In genomic region chr7:117470243-117470802, GRCm38 (mm10) we compare ENCODE assay signal across 8 mouse cellular contexts.
DNase-seq lines count a peak whose midpoint lies in the region; TF ChIP-seq lines count a peak whose summit lies in the region.

No protein-coding gene starts in this region.

- TF ChIP-seq CTCF in thymus, adult 2 months (IDR thresholded peaks at IDR 0.05; ENCODE audit: borderline replicate concordance, control insufficient read depth, extremely low read depth, insufficient read depth, low read length, poor library complexity): no peak

- no peaks in the 10 kb centered on the region for H3K36me3 ChIP-seq in splenic B cell, adult 2 months (ENCODE audit: control insufficient read depth, insufficient read depth, low read length, poor library complexity, severe bottlenecking)
- H3K36me3 ChIP-seq in thymus, adult 2 months (ENCODE audit: control insufficient read depth, insufficient read depth, low read length): no peaks in the 10 kb centered on the region

- no peak overlapping the region for H3K27ac ChIP-seq in thymus, adult 2 months (ENCODE audit: control insufficient read depth, insufficient read depth, low read length)

- peak; percentile 22 for DNase-seq in adrenal gland, adult 2 months
- no peak for DNase-seq in adrenal gland, postnatal 14 days
- peak; percentile 32 to 38 for DNase-seq in spleen, adult 18-20 months
- DNase-seq in spleen, postnatal 14 days (ENCODE audit: low spot score in 2 of 2): no peak
- peak; percentile 45 to 56 for DNase-seq in heart, postnatal 36 days
- peak; percentile 79 for DNase-seq in splenic B cell, adult 2 months (ENCODE audit: low read depth, low spot score)
- no peak for DNase-seq in thymus, adult 2 months
- DNase-seq in layer of hippocampus, postnatal 10 days (ENCODE audit: low spot score in 2 of 2): no peak

- peaks cover 15% of the 10 kb centered on the region for H3K4me1 ChIP-seq in thymus, adult 2 months (replicated peaks; ENCODE audit: control insufficient read depth, insufficient read depth, low read length)

- TF ChIP-seq POLR2A in thymus, adult 2 months (IDR thresholded peaks at IDR 0.05; ENCODE audit: control insufficient read depth, extremely low read depth, insufficient read depth, low read length, poor library complexity): no peak

- no peak overlapping the region for H3K4me3 ChIP-seq in thymus, adult 2 months (ENCODE audit: control insufficient read depth, insufficient read depth, low read length)

- H3K27me3 ChIP-seq in splenic B cell, adult 2 months (ENCODE audit: control insufficient read depth, insufficient read depth, low read length, poor library complexity, severe bottlenecking): no peaks in the 10 kb centered on the region
- H3K27me3 ChIP-seq in thymus, adult 2 months (ENCODE audit: control insufficient read depth, insufficient read depth, low read length): no peaks in the 10 kb centered on the region

- WGBS in thymus, adult 2 months: 82% methylated on average over 3 of the region's 3 CpGs

- intact Hi-C loops in heart, postnatal 36 days (cut with DNase I): no loop called here

Comparison
In these comparisons a context has a peak if more than half of its experiments do, and no peak if none do; other contexts are left out.
1. DNase-seq: peak in adrenal gland, adult 2 months (single experiment), spleen, adult 18-20 months (2 of 2), heart, postnatal 36 days (2 of 2) and splenic B cell, adult 2 months (single experiment); none in adrenal gland, postnatal 14 days (single experiment), spleen, postnatal 14 days (0 of 2), thymus, adult 2 months (single experiment) and layer of hippocampus, postnatal 10 days (0 of 2).